Mouse (Mus musculus): ENCODE data around the gene A930004D18Rik. TPM values are rescaled to one million over a fixed set of nuclear protein-coding genes. Genes with fewer than 3 reads are reported as not detected.

A930004D18Rik gene
- total RNA-seq, 4 experiments from 2014 or later = 1.1 to 2.4 (median 1.4) TPM

- no peak for DNase-seq
Measured at GRCm38 (mm10) chr2:18053243-18053950, 15.9 kb upstream of the A930004D18Rik start.

DNA sequence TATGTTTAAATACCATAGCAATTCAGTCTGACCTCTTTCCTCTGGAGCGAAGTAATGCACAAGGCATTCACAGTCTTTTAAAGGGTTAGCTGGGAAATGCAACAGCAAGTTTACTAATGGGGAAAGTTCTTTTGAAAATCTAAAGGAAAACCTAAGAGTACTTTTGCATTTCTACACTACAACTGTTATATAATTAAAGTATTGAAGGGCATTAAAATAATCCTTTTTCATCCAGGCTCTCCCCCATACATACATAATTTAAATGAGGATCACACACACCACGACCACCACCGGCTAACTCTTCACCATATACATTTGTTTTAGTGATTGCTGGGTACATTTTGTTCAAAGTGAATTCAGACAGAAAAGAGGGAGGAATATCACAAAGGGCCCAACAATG is 15.0 kb upstream of the A930004D18Rik start:
- no peak for DNase-seq

- no peak for DNase-seq
Measured at GRCm38 (mm10) chr2:18051831-18052170, 14.3 kb upstream of the A930004D18Rik start.

- no peak for DNase-seq
Measured at GRCm38 (mm10) chr2:18051026-18051830, 13.7 kb upstream of the A930004D18Rik start.

GRCm38 (mm10) chr2:18050541-18050985 is 13.0 kb upstream of the A930004D18Rik start:
- DNase-seq = no peak

- no peak for DNase-seq
Measured at GRCm38 (mm10) chr2:18050018-18050417, 12.5 kb upstream of the A930004D18Rik start.

- no peak for DNase-seq
Measured at GRCm38 (mm10) chr2:18049279-18049821, 11.8 kb upstream of the A930004D18Rik start.

DNA sequence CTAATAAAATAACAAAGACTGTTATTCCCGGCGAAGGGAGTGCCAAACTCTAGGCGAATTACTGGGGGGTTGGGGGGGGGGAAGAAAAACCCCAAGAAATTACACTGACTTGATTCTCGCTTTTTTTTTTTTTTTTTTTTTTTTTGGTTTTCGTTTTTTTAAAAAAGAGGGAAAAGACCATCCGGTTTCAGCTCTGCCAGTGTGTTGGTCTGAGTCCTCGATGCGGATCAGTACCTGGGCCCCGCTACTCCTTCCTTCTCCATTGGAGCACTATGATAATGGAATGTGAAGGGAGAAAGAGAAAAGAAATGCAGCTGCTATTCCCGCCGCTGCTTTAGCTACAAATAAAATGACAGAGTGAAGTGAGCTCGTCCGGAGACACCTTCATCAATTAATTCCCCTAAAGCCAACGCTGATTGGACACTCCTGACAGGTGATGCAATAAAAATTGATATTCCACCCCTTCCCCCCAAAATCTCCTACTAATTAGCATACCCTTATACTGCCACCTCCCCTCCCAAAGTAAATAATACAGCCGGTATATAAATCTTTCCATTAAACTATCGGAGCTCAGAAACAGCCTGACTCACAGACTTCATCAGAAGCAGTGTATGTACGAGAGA is 11.0 kb upstream of the A930004D18Rik start, which contains the start of gene Skida1:
Gene Skida1, minus strand, starts transcription at position 599 of the 623 bp plus-strand sequence.
- no peak for DNase-seq

DNA sequence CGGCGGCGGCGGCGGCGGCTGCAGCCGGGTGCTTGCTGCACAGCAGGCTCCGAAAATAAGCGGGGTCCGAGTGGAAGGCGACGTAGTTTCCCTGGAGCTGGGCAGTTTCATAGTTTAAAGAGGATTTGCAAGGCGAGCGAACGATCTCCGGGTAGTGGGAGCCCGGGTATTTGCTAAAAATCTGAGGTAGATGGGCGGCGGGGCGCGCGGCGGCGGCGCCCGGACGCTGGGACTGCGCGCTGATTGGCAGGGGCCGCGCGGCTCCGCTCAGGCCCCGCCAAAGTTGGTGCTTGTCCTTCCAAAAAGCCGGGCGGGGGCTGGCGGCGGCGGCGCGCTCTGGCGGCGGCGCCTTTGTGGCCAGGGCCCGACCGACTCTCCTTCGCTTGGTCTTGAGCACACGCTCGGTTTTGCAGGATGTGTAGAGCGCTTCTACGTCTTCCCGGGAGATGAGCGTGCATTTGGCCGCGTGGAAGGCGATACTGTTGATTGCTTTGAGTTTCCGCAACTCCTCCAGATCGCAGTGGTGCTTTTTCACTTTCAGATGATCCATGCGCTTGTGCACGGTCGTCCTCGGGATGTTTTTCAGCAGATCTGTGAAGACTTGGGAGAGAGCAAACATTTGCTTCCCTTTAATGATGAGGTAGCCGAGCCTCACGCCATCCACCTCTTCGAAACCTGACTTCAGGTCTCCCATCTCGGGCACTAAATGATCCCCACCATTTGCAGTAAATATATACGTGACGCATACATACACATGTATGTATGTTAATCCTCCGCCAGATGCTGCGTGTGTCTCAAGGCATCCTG is 10.3 kb upstream of the A930004D18Rik start:
- DNase-seq = no peak

DNA sequence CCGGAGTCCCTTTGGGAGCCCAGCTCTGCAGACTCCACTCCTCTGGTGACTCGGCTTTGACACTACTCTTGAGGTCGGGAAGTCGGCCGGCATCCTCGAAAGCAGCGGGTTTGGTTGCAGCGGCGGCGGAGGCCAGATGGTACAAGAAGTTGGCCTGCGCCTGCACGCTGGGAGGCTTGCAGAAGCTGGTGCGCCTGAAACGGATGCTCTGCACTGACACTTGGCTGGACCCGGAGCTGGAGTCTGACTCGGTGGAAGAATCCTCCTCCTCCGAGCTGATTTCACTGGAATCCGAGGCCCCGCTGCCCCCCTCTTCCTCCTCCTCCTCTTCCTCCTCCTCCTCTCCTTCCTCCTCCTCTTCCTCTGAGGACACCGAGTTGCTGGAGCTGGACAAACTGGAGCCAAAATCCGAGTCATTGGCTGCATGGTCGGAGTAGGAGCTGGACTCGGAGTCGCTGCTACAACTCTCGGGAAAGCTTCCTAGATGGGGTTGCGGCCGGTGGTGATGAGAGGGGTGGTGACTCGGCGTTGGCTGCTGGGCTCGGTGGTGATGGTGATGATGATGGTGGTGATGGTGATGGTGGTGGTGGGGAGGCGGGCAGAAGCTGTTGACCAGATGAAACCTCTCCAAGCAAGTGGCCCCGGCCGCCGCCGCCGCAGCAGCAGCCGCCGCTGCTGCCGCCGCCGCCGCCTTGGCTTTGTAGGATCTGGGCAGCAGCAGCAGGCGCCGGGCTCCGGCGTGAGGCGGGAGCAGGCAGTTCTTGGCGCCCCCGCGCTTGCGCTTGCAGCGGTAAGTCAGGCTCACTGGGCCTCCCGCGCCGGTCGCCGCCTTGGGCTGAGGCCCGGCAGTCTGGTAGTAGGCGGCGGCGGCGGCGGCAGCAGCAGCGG is 9.5 kb upstream of the A930004D18Rik start:
- DNase-seq = no peak

DNA sequence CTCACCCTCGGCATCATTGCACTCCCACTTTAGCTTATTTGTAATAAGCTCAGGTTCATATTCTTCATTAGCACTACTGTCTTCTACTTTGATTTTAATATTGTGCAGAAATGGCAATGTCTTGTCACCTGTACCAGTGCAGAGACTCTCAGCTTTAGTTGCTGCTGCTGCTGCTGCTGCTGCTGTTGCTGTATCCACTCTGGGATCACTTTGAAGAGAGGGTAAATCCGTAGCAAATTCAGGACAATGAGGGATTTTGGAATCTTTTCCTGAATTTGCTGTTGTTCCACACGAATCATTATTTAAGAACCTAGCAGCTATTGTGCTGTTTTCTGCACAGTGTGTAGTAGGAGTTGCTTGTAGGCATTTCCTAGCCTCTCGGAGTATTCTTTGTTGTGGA is 8.6 kb upstream of the A930004D18Rik start:
- DNase-seq = no peak

- DNase-seq = no peak
Measured at GRCm38 (mm10) chr2:18045781-18046181, 8.2 kb upstream of the A930004D18Rik start.

- no peak for DNase-seq
Measured at GRCm38 (mm10) chr2:18045143-18045780, 7.7 kb upstream of the A930004D18Rik start.

GRCm38 (mm10) chr2:18041199-18041885 is 3.8 kb upstream of the A930004D18Rik start:
- no peak for DNase-seq

DNA sequence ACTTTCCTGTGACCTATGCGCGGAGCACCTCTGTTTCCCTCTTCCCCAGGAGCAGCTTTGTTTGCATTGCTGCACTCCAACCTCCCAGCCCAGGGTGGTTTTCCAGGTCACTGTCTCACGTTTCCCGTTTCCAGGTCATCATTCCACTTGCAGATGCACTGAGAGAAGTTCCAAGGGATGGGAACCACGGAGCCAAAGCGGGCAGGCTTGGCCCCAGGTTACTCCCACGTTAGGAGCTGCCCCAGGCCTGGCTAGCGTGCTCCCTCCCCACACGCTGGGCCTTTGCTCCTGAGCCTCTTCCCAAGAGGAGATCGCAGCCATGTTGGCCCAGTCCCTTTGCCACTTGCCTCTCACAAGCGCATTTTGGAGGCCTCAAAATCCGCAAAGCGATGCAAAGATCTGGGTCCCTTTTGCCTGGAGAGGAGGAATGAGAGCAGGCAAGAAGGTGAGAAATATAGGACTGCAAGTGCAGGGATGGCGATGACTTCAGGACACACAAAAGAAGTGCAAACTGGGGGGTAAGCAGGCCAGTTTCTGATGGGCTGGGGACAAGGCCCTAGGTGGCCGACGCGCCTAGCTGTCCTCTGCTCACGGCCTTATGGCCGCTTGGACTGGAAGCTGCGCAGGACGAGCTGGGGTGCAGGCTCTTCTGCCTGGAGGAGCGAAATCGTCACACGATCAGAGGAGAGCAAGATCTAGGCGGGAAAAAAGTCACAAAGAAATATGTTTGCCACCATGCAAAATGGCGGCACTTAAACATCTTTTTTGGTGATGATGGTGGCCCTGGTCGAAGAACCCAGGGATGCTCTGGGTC is 3.0 kb upstream of the A930004D18Rik start:
- no peak for DNase-seq

GRCm38 (mm10) chr2:18039566-18040290 is 2.2 kb upstream of the A930004D18Rik start:
- no peak for DNase-seq

- no peak for DNase-seq
Measured at GRCm38 (mm10) chr2:18038895-18039371, 1.4 kb upstream of the A930004D18Rik start.

GRCm38 (mm10) chr2:18038141-18038752 is 710 bp upstream of the A930004D18Rik start:
- DNase-seq = no peak

Measured in adrenal gland, adult 8-10 months (tissue).